Mouse (Mus musculus) bone marrow macrophage, adult 2 months (primary cell): Measurements from ENCODE around the gene Rxfp2.

Experiments used
- CTCF ChIP-seq: IDR thresholded peaks from 2 replicates; pipeline ENCODE4 v1.5.1; 2012; ENCODE audit warnings: low read depth, mild to moderate bottlenecking, low read length, moderate library complexity
- POLR2A ChIP-seq: IDR thresholded peaks from 2 replicates; pipeline ENCODE4 v1.6.1; 2012; ENCODE audit warnings: mild to moderate bottlenecking, low read depth, low read length, borderline replicate concordance

DNA sequence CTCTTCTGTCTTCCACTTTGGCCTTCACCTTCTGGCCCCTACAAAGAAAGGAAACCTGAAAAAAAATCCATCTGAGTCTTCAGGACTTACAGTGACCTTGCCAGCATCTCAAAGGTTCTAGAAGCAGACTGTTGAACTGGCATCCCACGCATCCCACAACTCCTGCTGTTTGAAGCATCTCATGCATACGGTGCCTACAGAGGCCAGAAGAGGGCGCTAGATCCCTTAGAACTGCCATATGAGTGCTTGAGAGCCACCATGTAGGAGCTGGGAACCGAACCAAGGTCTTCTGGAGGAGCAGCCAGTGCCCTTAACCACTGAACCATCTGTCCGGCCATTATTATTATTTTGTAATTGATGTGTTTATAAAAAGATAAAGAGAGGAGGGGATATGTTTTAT lies 23.9 kb upstream of the Rxfp2 start:
- TF ChIP-seq CTCF = no peak
- no peak for TF ChIP-seq POLR2A
